Mouse (Mus musculus) urinary bladder, postnatal 4 days (tissue): ENCODE results near the gene Btbd8.

Source experiments
- DNase-seq, 2 experiments: peaks; one replicate each; pipeline ENCODE4 v3.0.0; 2021 to 2022; ENCODE audit warnings: low spot score in 2 of 2

Gene Btbd8

DNA sequence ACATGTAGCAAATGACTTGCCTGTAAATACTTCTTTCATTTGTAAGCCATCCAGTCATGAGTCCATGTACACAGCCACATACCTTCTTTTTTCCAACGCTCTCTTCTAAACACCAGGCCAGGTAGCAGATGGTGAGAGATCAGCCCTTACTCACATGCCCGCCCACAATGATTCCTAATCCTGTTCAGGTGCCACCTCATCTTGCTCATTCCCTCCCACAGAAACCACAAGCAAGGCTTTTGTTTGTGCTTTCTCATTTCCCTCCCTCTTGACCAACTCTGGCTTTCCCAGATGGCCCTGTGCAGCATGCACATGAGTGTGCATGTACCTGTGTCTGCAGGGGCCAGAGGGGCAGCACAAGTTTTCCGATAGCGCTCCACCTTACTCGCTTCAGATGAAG lies 12.5 kb downstream of the Btbd8 start:
- no peak for DNase-seq

DNA sequence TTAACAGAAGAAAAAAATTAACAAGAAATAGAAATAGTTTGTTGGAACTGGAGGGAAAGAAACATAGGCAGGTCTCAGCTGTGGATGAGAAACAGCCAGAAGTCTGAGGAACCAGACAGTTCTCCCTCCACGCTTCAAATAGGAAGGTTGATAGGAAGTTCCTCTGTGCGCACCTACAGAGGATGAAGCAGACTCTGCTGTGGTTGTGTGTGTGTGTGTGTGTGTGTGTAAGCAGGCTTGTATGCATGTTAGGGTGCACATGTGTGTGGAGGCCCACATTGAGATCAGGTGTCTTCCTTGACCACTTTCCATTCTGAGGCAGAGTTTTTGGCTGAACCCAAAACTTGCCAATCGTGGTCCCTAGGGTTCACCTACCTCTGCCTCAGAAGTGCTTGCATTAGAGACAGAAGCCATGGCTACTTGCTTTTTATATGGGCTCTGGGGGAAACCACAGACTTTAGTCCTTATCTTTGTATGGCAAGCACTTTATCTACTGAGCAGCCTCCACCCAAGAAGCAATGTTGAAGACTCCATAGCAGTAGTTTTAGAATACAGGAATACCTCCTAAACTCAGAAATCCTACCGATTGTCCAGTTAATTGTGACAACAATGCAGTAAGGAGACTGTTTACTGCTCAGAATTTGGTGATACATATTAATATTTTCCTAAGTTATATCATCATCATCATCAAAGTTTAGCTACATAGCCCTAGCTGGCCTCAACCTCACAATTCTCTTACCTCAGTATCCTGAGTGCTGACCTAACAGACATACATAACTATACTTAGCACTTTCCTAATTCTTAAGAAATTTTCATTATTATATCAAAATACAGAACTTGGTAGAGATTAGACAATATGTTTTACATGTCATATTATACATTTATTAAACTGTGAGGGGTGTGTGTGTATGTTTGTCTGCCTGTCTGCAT lies 24.6 kb downstream of the Btbd8 start:
- no peak for DNase-seq

DNA sequence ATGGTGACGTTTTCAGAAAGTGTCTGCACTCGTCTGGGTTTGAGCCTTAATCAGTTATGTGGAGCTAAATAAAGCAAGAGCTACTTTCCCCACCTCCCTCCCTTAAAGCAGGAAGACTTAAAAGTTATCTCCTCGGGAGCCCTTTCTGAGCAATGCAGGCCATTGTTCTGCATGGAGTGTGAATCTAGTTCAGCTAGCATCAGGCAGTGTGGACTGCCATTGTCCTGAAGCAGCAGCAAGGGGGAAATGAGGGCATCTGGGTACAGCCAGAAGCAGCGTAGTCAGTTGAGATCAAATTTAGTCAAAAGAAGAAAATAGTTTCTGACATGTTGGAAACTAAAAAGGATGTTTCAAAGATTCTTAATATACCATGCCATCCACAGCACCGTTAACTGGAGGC lies 28.7 kb downstream of the Btbd8 start:
- no peak for DNase-seq

DNA sequence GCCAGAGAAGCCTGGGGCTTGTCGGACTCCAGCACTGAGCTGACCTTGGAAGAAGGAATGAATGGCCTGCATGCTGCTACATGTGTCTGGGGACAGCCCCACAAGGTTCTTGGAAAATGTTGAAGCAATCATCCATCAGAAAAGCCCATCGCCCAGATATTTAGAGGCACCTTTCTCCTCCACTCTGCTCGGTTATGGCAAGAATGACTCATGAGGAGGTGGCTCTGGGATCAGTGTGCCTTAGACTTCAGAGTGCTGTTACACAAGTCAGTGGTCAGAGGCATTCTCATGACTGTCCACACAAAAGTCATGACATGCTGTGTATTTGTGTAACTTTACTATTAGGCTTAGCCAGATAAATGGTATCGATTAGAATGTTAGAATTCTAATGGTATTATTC lies 29.3 kb downstream of the Btbd8 start:
- no peak for DNase-seq

DNA sequence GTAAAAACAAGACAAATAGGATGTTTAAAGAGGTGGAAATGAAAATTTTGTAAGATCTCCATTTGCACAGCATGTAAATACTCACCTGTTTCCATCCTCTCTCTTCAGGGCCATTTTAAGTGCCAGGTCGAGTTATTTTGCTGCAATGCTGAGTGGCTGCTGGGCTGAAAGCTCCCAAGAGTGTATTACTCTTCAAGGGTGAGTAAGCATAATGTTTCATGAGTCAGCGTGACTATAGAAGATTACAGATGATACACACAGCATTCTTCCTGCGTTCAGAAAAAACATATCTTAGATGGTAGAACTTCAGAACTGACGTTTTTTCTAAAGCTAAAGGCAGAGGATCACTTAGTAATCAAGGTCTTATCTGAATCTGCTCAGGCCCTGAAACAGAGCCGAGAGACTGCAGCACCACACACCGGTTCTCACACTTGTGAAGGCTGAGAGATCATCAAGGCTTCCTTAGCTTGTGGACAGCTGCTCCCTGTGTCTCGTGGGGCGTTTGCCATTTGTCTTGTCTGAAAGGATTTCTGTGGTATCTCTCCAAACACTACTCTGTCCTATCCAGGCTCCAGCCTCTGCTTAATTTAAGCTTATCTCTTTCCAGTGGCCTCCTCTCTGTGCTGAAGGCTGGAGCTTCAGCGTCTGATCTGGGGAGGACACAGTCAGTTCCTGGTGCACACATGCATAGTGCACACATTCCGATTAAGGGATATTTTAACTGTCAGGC lies 33.0 kb downstream of the Btbd8 start:
- no peak for DNase-seq

DNA sequence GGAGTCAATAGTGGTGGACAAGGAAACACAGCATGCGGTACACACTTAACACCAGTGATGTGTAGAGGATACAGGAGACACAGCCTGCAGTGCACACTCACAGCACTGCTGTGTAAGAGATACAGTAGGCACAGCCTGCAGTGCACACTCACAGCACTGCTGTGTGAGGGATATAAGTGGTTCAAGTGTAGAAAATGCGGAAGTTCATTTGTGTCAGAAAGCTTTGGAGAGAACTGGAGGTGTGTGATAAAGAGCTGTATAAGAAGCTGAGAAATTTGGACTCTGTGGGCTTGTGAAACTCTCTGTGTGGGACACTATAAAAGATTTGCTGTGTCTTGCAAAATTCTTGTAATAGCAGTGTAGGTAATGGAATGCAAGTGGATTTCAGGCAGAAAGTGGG lies 42.4 kb downstream of the Btbd8 start:
- DNase-seq, result no peak

DNA sequence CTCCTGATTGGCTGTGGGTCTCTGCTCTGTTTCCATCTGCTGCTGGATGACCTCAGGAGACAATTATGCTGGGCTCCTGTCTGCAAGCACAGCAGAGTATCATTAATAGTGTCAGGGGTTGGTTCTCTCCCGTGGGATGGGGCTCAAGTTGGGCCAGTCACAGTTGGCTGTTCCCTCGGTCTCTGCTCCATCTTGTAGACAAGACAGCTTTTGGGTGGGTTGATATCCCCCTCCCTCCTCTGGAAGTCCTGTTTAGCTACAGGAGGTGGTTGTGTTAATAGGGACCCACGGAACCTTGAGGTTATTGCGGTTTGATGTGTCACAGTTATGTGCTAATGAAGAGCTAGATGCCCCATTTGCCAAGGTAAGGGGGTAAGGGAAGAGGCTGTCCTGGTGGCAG lies 51.2 kb downstream of the Btbd8 start:
- no peak for DNase-seq

DNA sequence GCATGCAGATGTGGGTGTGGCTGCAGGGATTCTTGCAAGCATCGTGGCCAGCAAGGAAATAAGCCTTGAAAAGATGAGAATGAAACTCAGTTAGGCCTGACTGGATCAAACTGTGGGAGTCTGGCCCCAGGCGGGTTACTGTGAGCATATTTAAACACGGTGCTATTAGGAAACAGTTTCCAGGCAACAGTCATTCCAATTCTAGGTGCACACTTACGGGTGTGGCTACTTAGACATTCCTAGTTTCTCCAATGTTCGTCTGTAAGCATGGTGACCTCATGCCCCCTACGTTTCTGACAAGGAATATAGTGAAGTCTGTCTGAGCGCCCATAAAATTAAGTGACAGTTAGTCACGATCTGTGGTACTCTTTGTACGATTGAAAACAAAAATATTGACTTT lies 53.2 kb downstream of the Btbd8 start:
- DNase-seq, result no peak

DNA sequence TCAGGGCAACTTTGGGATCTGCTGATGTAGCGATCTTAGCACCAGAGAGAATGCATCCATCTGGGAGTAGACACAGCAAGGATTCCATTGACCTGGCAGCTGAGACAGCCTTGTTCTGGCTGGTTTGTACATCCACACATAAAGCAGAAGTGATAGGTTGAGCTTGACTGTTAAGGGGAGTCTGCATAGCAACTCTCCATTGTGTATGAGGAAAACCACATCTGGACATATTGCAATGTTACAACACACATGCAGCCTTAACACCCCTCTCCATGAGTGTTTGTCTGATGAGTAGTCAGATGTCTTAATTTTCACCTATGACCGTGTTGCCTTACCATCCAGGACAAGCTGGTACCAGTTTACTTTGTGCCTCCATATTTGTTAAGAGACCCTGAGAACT lies 54.7 kb downstream of the Btbd8 start:
- DNase-seq, result no peak

DNA sequence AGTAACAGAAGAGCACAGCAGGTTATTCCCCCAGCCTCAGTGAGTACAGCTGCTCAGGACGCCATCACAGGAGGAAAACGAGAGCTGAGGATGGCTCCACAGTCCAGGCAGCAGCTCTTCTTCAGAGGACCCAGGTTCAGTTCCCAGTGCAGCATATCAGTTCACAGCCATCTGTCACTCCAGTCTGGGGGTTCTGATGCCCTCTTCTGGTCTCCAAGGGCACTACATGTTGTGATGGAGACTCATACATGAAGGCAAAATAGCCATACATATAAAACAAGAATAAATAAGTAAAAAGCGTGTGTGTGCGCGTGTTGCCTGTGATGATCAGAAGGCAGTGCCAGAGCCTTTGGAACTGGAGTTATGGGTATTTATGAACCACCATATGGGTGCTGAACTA lies 57.0 kb downstream of the Btbd8 start:
- no peak for DNase-seq

DNA sequence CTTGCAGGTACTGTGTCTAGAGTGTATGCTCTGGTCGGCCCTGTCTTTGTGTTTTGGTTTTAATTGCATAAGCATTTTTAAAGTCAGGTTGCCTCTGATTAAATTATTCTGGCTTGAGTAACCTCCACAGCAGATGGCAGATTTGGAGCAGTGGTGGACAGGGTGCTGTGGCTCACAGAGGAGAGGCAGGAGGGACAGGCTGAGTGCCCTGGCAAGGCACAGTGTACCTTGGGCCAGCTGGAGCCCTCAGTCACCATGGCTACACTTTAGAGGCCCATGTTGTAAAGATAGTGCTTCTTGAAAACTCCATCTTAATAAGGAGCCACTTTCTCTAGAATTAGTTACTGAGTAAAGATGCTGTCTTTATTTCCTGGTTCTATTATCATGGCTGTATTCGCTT lies 58.2 kb downstream of the Btbd8 start:
- DNase-seq, result no peak

DNA sequence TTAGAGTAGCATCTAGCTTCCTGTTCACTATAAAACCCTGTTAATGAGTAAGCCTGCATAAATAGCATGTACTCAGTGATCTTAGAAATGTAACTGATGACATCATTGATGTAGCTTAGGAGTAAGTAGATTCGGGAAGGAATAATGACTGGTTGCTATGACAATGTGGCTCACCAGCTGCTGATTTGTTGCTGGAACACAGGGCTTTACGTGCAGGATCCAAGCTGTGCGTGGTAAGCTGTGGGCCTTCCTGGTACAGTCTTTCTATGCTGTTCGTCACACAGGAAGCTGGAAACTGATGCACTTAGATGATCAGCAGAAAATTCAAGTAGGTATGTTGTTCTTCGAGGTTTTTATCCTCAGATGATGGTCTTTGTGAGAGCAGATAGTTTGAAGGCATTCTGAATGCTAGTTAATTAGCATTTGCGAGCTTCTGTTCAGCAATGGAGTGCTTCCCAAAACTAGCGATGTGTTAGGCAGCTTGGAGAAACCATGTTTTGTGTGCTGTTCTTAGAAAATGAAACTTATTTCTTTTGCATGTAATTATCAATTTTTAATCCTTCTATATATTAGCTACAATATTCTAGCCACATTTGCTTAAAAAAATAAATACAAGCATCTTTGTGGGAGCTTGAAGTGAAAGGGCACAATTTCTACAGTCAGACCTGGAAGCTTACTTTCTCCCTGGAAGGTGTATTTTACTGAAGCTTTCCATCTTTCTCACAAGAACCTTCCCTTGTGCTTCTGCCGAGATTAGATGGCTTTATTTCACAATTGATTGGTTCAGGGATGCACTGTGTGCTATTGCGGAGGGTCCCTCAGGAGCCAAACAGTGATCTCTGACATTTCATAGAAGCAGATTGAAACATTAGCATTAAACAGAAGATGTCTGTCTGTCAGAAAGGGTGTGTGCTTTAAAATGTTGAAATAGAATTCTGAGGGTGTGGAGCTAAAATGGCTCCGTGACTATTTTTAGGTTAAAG lies 60.0 kb downstream of the Btbd8 start:
- DNase-seq, result no peak

DNA sequence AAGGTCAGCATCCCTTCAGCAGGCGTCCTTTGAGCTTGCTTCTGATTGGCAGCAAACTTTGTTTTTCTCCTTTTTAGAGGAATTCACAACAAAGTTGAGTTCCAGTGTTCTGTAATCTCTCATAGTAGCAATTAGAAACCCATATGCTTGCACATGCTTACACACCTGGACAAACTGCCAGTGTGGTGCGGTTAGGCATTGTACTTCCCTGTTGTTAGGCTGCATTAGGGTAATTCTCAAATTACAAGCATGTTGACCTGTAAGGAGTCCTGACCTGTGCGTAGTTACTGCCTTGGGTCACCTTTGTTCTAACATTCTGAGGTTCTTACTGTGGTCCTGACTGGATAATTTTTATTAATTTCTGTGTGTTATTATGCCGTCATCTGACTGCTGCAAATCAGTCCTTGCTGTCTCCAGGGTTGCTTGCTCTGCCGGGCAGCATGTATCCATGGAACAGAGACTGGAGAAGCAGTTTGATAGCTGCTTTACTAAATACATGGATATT lies 61.1 kb downstream of the Btbd8 start:
- DNase-seq, result no peak

DNA sequence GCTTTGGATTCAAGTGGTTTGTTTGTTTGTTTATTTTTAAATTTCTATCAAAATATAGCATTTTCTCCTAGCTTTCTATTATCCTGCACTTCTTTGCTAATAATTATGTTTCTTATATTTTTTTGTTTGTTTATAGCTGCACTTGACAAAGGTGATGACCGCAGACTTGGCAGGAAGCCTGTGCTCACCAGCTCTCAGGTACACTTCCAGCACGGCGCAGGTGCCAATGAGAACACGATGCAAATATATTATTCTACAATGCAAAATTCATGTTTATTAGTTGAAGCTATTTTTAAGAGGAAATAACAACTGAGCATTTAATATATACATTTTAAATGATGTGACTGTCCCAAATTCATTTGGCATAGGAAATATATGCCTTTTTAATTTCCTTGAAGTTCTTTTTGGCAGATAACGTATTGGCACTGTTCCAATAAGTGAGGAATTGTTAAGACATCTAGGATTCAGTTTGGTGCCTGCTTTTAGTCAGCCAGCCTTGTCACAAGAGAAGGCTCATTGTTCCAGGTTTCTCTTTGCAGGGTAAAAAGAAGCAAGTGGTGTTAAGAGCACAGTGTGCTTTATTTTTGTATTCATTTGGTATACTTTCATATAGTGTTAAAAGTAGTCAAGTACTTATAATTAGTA lies 62.2 kb downstream of the Btbd8 start:
- DNase-seq, result no peak

DNA sequence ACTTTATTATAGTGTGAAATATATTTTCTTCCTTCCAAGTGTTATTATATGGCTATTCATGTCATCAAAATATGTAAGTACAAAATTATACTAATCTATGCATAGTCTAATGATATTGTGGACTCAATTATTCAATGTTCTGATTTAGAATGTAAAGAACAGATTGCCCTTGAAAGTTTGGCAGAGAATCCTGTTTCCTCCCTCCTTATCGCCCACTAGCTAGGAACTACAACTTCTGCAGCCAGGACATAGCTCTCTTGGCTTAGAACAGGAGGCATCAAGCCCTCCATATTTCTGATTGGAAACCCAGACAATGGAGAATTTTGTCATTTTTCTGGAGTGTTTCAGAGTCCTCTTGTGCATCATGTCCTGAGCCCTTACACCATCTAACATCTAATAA lies 62.9 kb downstream of the Btbd8 start:
- no peak for DNase-seq

DNA sequence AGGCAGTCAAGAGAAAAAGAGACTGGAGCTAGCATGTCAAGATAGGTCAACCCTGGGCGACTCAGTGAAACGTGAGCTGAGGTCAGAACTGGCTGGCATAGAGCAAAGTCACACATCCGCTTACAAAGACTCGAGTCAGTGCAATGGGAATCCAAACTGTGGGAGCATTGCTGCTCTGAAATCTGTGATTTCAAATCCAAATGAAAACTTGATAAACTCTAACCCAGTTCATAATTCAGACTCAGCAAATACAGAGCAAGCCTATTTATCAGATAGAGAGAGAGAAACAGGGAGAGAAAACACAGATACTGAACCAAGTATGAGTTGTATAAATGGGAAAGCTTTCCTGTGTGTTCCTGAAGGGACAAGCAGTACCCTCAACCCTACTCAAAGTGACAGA lies 69.5 kb downstream of the Btbd8 start, which contains the start of gene Gm42669:
Gene Gm42669, plus strand, starts transcription at position 301 of the 400 bp plus-strand sequence.
- DNase-seq, result no peak

DNA sequence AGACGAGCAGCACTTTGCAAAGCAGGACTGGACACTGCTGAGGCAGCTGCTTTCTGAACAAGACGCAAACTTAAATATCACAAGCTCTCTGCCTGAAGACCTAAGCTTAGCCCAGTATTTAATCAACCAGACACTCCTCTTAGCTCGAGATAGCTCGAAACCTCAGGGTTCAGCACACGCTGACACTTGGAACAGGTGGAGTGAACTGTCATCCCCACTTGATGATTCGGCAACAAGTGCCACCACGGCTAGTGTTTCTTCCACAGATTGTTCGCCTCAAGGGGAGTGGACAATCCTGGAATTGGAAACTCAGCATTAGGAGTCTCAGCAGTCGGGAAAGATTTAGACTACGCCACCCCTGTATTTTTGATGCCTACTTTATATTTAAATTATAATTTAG lies 72.7 kb downstream of the Btbd8 start:
- no peak for DNase-seq

DNA sequence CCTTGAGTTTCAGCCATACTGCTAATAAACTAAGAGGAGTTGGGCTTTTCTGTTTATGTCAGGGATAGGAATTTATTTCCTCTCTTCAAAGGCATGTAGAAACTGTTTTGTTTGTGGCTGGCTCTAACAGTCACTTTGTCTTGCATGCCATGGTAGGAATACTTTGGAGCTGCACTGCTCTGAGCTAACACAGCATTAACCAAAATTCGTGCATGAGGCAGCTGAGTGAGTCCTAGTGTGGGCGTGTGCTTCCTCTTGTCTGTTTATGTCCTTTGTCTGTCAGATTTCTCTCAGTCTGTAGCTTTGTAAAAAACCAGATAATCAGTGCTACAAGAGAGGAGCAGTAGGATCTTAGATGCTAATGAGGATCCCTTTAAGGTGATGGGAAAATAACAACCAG lies 73.5 kb downstream of the Btbd8 start:
- no peak for DNase-seq

DNA sequence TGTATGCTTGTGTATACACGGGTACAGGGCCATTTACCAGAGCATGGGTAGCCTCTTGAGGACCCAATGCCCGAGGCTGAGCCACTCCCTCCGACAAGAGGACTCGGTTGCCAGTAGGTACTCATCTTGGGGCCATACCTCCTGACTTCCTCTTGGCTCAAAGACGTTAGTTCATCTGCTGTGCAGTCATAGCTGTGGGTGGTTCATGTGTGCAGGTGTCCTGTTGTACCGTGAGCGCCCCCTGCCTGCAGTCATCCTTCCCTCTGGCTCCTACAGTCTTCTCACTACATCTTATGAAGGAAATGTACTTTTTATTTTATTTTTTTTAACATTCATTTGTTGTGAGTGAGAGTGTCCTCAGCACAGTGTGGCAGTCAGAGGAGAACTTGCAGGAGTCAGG lies 75.8 kb downstream of the Btbd8 start:
- no peak for DNase-seq

DNA sequence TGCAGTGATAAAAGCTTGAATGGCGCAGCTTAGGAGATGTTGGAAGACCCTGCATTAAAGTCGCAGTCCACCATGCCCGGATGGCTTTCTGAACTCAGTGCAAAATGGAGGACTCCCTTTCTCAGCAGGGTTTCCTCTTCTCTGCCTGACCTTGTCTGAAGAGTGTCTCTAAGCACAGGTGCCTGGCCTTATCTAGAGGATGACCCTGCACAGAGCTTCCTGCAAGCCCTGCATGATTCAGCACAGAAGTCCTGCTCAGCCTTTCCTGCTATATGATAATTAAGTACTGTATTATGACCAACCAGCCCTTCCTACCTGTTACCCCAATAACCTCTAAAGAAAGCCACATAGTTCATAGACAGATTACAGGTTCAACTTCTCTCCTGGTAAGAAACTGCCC lies 77.7 kb downstream of the Btbd8 start:
- DNase-seq, result no peak

DNA sequence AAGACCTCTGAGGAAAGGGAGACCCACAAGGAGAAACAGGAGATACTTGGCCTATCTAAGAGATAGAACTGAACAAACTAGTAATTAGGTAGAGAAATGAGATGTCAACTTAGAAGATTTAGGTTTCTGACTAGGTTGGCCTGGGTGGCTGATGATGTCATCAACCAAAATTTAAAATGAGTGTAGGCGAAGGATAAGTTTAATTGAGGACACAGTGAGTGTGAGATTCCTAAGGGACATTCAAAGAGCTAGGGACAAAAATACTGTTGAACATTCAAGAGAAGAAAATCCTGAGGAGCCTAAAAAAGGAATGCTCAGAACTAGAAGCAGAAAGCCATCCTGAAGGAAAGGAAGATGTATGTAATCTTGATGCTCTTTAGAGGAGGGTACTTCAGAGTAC lies 78.3 kb downstream of the Btbd8 start:
- DNase-seq, result no peak
